Mouse (Mus musculus): ENCODE results near the gene Zmym6. TPM values are rescaled to one million over a fixed set of nuclear protein-coding genes. Genes with fewer than 3 reads are reported as not detected.

Zmym6 gene
- total and polyA plus RNA-seq, 2 experiments = 1.4 to 7.2 TPM

DNA sequence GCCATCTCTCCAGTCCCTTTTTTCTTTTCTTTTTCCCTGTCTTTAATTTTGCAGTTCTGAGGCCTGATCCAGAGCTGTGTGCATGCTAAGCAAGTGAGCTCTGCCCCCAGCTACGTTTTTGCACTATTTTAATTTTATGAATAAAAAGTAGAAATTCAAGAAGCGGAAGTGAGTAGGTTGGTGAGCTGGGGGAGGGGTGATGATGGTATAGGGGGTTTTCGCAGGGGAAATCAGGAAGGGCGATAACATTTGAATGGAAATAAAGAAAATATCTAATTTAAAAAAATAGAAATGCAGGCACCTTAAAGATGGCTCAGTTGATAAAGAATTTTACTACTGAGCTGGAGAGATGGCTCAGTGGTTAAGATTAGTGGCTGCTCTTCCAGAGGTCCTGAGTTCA, 33.6 kb upstream of the Zmym6 start:
- H3K4me1 ChIP-seq (ENCODE audit: control insufficient read depth, insufficient read depth, low read length) = no peaks in the 10 kb centered on the region
- WGBS = 87% methylated on average over 4 of the region's 4 CpGs
- H3K27ac ChIP-seq (replicated peaks; ENCODE audit: insufficient read depth, low read depth, low read length) = no peak overlapping the region
- no peak overlapping the region for H3K4me3 ChIP-seq (ENCODE audit: insufficient read depth, low read depth, low read length)
- no peaks in the 10 kb centered on the region for H3K79me2 ChIP-seq (ENCODE audit: control insufficient read depth, insufficient read depth, low read length)
- TF ChIP-seq POLR2A (IDR thresholded peaks at IDR 0.05; ENCODE audit: extremely low read depth, insufficient read depth, low read length) = no peak
- no peak for TF ChIP-seq CTCF (IDR thresholded peaks at IDR 0.05; ENCODE audit: low read depth, low read length)
- peaks cover 21% of the 10 kb centered on the region for H3K36me3 ChIP-seq (ENCODE audit: control insufficient read depth, insufficient read depth, low read length)
- no peak for DNase-seq (ENCODE audit: extremely low read depth, low read depth, low spot score)
- no peaks in the 10 kb centered on the region for H3K27me3 ChIP-seq (ENCODE audit: control insufficient read depth, insufficient read depth, low read length)
- no peak overlapping the region for H3K9ac ChIP-seq (ENCODE audit: low read depth, low read length)

DNA sequence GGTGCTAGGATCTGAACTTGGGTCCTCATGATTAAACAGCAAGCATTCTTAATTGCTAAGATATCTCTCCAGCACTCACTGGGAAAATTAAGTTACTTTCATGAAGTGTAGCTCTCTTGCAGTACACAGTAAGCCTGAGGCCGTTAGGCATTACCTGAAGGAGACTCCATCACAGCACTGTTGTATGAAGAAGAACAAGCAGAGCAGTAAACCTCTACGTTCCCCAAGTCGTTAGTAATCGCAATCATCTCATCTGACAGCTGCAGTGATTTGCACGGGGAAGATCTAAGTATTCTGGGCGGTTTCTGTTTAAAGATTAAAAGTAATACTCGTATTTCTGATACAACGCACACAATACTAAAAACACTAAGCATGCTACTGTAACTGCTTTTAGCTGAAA, 26.1 kb upstream of the Zmym6 start:
- no peak for DNase-seq (ENCODE audit: extremely low read depth, low read depth, low spot score)
- no peaks in the 10 kb centered on the region for H3K79me2 ChIP-seq (ENCODE audit: control insufficient read depth, insufficient read depth, low read length)
- no peak overlapping the region for H3K27ac ChIP-seq (replicated peaks; ENCODE audit: insufficient read depth, low read depth, low read length)
- TF ChIP-seq CTCF (IDR thresholded peaks at IDR 0.05; ENCODE audit: low read depth, low read length) = no peak
- TF ChIP-seq POLR2A (IDR thresholded peaks at IDR 0.05; ENCODE audit: extremely low read depth, insufficient read depth, low read length) = no peak
- H3K27me3 ChIP-seq (ENCODE audit: control insufficient read depth, insufficient read depth, low read length) = no peaks in the 10 kb centered on the region
- H3K36me3 ChIP-seq (ENCODE audit: control insufficient read depth, insufficient read depth, low read length) = peaks cover 25% of the 10 kb centered on the region
- H3K4me1 ChIP-seq (ENCODE audit: control insufficient read depth, insufficient read depth, low read length) = no peaks in the 10 kb centered on the region
- no peak overlapping the region for H3K9ac ChIP-seq (ENCODE audit: low read depth, low read length)
- 89% methylated on average over 8 of the region's 8 CpGs for WGBS
- H3K4me3 ChIP-seq (ENCODE audit: insufficient read depth, low read depth, low read length) = no peak overlapping the region

DNA sequence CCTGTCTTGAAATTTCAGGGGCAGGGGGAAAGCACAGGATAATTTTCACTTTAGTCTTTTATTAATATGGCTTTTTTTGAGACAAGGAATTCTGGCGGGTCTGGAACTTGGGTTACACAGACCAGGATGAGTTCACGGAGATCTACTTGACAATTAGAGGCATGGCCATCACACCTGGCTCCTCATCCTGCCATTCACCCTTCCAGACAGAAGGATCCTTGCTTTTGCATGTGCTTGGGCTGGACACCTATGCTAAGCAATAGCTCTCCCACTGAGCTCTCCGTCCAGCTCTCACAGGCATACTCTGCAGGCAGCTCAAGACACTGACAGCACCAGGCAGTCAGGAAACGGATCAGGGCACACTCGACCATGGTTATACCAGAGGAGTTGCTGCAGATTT, 24.1 kb upstream of the Zmym6 start:
- no peak for TF ChIP-seq CTCF (IDR thresholded peaks at IDR 0.05; ENCODE audit: low read depth, low read length)
- TF ChIP-seq POLR2A (IDR thresholded peaks at IDR 0.05; ENCODE audit: extremely low read depth, insufficient read depth, low read length) = no peak
- no peak overlapping the region for H3K9ac ChIP-seq (ENCODE audit: low read depth, low read length)
- H3K27ac ChIP-seq (replicated peaks; ENCODE audit: insufficient read depth, low read depth, low read length) = no peak overlapping the region
- H3K79me2 ChIP-seq (ENCODE audit: control insufficient read depth, insufficient read depth, low read length) = peaks cover 2% of the 10 kb centered on the region; the same call in 1 of the 2 replicates
- H3K27me3 ChIP-seq (ENCODE audit: control insufficient read depth, insufficient read depth, low read length) = no peaks in the 10 kb centered on the region
- WGBS = 96% methylated on average over 5 of the region's 5 CpGs
- H3K4me3 ChIP-seq (ENCODE audit: insufficient read depth, low read depth, low read length) = no peak overlapping the region
- no peaks in the 10 kb centered on the region for H3K4me1 ChIP-seq (ENCODE audit: control insufficient read depth, insufficient read depth, low read length)
- peaks cover 23% of the 10 kb centered on the region for H3K36me3 ChIP-seq (ENCODE audit: control insufficient read depth, insufficient read depth, low read length)
- DNase-seq (ENCODE audit: extremely low read depth, low read depth, low spot score) = no peak

DNA sequence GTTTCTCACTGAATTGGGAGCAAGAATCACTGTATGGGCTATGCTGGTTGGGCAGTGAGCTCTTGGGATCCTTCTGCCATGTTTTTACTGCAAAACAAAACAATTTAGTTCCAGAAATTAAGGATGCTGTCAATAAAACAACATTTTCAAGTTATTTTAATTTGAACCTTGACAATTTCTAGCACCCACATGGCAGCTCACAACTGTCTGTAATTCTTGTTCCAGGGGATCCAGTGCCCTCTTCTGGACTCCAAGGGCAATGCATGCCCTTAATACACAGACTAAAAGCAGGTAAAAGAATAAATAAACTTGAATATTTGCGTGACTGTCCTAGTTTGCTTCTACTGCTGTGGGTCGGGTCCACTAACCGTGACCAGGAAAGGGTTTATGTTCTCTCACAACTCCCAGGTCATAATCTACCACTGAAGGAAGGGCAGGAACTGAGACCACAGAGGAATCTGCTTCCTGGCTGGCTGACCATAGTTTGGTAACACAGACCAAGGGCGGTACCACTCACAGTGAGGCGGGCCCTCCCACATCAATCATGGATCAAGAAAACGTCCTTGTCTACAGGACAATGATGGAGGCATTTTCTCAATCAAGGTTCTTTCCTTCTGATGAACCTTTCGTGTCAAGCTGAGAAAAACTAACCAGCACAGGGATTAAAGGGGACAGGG, 22.5 kb upstream of the Zmym6 start:
- H3K4me3 ChIP-seq (ENCODE audit: insufficient read depth, low read depth, low read length) = no peak overlapping the region
- no peak for DNase-seq (ENCODE audit: extremely low read depth, low read depth, low spot score)
- peaks cover 3% of the 10 kb centered on the region; the same call in 1 of the 2 replicates for H3K79me2 ChIP-seq (ENCODE audit: control insufficient read depth, insufficient read depth, low read length)
- H3K9ac ChIP-seq (ENCODE audit: low read depth, low read length) = no peak overlapping the region
- TF ChIP-seq POLR2A (IDR thresholded peaks at IDR 0.05; ENCODE audit: extremely low read depth, insufficient read depth, low read length) (no peak), CTCF (IDR thresholded peaks at IDR 0.05; ENCODE audit: low read depth, low read length) (peak; percentile 20; the same call in 1 of the 2 replicates)
- 90% methylated on average over 7 of the region's 7 CpGs for WGBS
- no peaks in the 10 kb centered on the region for H3K27me3 ChIP-seq (ENCODE audit: control insufficient read depth, insufficient read depth, low read length)
- H3K27ac ChIP-seq (replicated peaks; ENCODE audit: insufficient read depth, low read depth, low read length) = no peak overlapping the region
- no peaks in the 10 kb centered on the region for H3K4me1 ChIP-seq (ENCODE audit: control insufficient read depth, insufficient read depth, low read length)
- H3K36me3 ChIP-seq (ENCODE audit: control insufficient read depth, insufficient read depth, low read length) = peaks cover 16% of the 10 kb centered on the region; the same call in 1 of the 2 replicates

DNA sequence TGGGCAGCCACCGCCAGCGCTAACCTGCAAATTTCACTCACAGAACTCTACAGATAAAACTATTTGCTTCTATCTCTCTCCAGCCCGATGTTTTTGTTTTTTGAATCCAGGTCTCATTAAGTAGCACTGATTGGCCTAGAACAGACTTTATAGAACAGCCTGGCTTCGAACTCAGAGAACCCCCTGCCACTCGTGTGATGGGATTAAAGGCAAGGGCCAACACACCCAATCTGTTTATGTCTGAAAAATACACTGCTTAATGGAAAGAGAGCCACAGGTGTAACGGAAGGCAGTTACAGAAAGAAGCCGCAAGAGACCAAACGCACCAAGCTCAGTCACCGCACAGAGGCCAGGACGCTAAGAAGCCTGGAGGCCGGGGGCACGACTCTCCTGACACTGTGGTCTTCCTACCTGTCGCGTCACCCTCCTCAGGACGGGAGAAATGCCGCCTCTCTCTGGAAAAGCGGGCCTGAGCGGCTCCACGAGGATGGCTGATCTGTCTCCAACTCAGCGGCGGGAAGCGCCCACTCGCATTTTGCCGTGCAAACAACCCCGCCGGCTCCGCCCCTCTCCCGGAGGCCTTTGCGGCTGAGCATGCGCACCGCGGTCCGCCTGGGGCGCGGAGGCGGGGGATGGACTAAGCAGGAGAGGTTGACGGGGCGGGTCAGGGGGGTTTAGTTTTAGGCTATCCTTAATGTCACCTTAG, 16.4 kb upstream of the Zmym6 start, which contains the start of gene Zmym1:
TSS of gene Zmym1 (minus strand) at position 568 of the 706 bp plus-strand sequence.
- H3K9ac ChIP-seq (ENCODE audit: low read depth, low read length) = peak within 1 kb of the TSS; percentile 71
- H3K27me3 ChIP-seq (ENCODE audit: control insufficient read depth, insufficient read depth, low read length) = no peaks in the 10 kb centered on the region
- peak within 1 kb of the TSS; percentile 76 for H3K4me3 ChIP-seq (ENCODE audit: insufficient read depth, low read depth, low read length)
- DNase-seq (ENCODE audit: extremely low read depth, low read depth, low spot score) = peak; percentile 62
- TF ChIP-seq POLR2A (IDR thresholded peaks at IDR 0.05; ENCODE audit: extremely low read depth, insufficient read depth, low read length) (no peak), CTCF (IDR thresholded peaks at IDR 0.05; ENCODE audit: low read depth, low read length) (no peak)
- H3K27ac ChIP-seq (replicated peaks; ENCODE audit: insufficient read depth, low read depth, low read length) = no peak within 1 kb of the TSS
- H3K36me3 ChIP-seq (ENCODE audit: control insufficient read depth, insufficient read depth, low read length) = peaks cover 7% of the 10 kb centered on the region; the same call in 1 of the 2 replicates
- H3K4me1 ChIP-seq (ENCODE audit: control insufficient read depth, insufficient read depth, low read length) = 0 out of 2 replicates have a peak, but pooled peaks cover 1% of the 10 kb centered on the region
- peaks cover 3% of the 10 kb centered on the region; the same call in 1 of the 2 replicates for H3K79me2 ChIP-seq (ENCODE audit: control insufficient read depth, insufficient read depth, low read length)
- 2% methylated on average over 38 of the region's 38 CpGs for whole genome bisulfite sequencing

All from liver, adult 2 months (tissue).